ENCODE assay signal across 23 mouse cellular contexts in genomic region chr2:113209263-113209662, GRCm38 (mm10). TPM values are rescaled to one million over a fixed set of nuclear protein-coding genes. Genes with fewer than 3 reads are reported as not detected.
A peak's percentile ranks its signal among the peaks of the same experiment; 100 is the strongest.
DNase-seq lines count a peak whose midpoint lies in the region; ATAC-seq and TF ChIP-seq lines count a peak whose summit lies in the region.
"Had no signal": no experiment of that assay in that cellular context is flagged by ENCODE, and none has a peak within 500 bp of the region (broad histone marks: within the 10 kb centered on the region; RNA-seq: fewer than 3 reads in every experiment).

No protein-coding gene starts in this region.

- no peak overlapping the region for H3K4me2 ChIP-seq in embryonic facial prominence, embryonic 12.5 days (replicated peaks)
- no peak overlapping the region for H3K4me2 ChIP-seq in lung, embryonic 15.5 days
- no peak overlapping the region for H3K4me2 ChIP-seq in lung, postnatal 0 days (replicated peaks; ENCODE audit: low read depth, low read length)
- H3K4me2 ChIP-seq: forebrain, embryonic 13.5 days; forebrain, embryonic 15.5 days had no signal

- H3K36me3 ChIP-seq in embryonic facial prominence, embryonic 12.5 days, result no peaks in the 10 kb centered on the region
- no peaks in the 10 kb centered on the region for H3K36me3 ChIP-seq in embryonic facial prominence, embryonic 10.5 days (replicated peaks)
- no peaks in the 10 kb centered on the region for H3K36me3 ChIP-seq in lung, embryonic 15.5 days
- H3K36me3 ChIP-seq in lung, postnatal 0 days (ENCODE audit: insufficient read depth, low read length), result no peaks in the 10 kb centered on the region
- H3K36me3 ChIP-seq: forebrain, embryonic 15.5 days; G1E had no signal

- TF ChIP-seq EP300 in lung, postnatal 0 days (IDR thresholded peaks at IDR 0.05), result no peak

- no peaks in the 10 kb centered on the region for H3K9me3 ChIP-seq in embryonic facial prominence, embryonic 12.5 days
- H3K9me3 ChIP-seq in embryonic facial prominence, embryonic 10.5 days, result no peaks in the 10 kb centered on the region
- H3K9me3 ChIP-seq in lung, embryonic 15.5 days, result no peaks in the 10 kb centered on the region
- no peaks in the 10 kb centered on the region for H3K9me3 ChIP-seq in lung, postnatal 0 days (ENCODE audit: low read length)
- H3K9me3 ChIP-seq: forebrain, embryonic 13.5 days; forebrain, embryonic 15.5 days had no signal

- no peak for DNase-seq in embryonic facial prominence, embryonic 10.5 days (ENCODE audit: low spot score)
- no peak for DNase-seq in lung, postnatal 36 days
- peak; percentile 12 for DNase-seq in lung, postnatal 0 days (ENCODE audit: low spot score)
- DNase-seq in lung, postnatal 14 days, result no peak
- DNase-seq: adrenal gland, adult 8-10 months; adrenal gland, postnatal 14 days; adrenal gland, postnatal 36 days; B cell, adult 2 months; cerebellum, adult 11-12 months; cerebellum, adult 2 months; cerebellum, adult 9-10 months; cerebellum, postnatal 10 days; cerebellum, postnatal 25 days; forebrain, postnatal 0 days had no signal

- TF ChIP-seq CTCF in lung, postnatal 0 days (IDR thresholded peaks at IDR 0.05), result no peak

- WGBS in embryonic facial prominence, embryonic 12.5 days, result 90% methylated on average over 9 of the region's 9 CpGs
- WGBS in embryonic facial prominence, embryonic 10.5 days, result 93% methylated on average over 9 of the region's 9 CpGs
- WGBS in lung, embryonic 15.5 days, result 75% methylated on average over 9 of the region's 9 CpGs
- WGBS in lung, postnatal 0 days, result 72% methylated on average over 9 of the region's 9 CpGs

- 0 out of 2 replicates have a peak, but pooled peaks have one; percentile 28 for ATAC-seq in embryonic facial prominence, embryonic 12.5 days (ENCODE audit: insufficient number of reproducible peaks, insufficient read depth, low FRiP score, low TSS enrichment)
- ATAC-seq in lung, embryonic 15.5 days (ENCODE audit: borderline replicate concordance, extremely low read depth, low FRiP score, low TSS enrichment), result peak; percentile 52; the same call in 1 of the 2 replicates
- ATAC-seq in lung, postnatal 0 days, result no peak
- ATAC-seq: activated CD4-positive, CD25-positive, alpha-beta regulatory T cell, adult 4 months; CD4-positive, CD25-positive, alpha-beta regulatory T cell, adult 4 months; forebrain, embryonic 13.5 days; forebrain, embryonic 15.5 days; forebrain, postnatal 0 days; Patski had no signal

- H3K9ac ChIP-seq in embryonic facial prominence, embryonic 12.5 days, result no peak overlapping the region
- no peak overlapping the region for H3K9ac ChIP-seq in lung, embryonic 15.5 days
- no peak overlapping the region for H3K9ac ChIP-seq in lung, postnatal 0 days (replicated peaks; ENCODE audit: low read depth)
- H3K9ac ChIP-seq: forebrain, embryonic 13.5 days; forebrain, embryonic 15.5 days; forebrain, postnatal 0 days had no signal

- H3K4me1 ChIP-seq in embryonic facial prominence, embryonic 12.5 days, result no peaks in the 10 kb centered on the region
- no peaks in the 10 kb centered on the region for H3K4me1 ChIP-seq in embryonic facial prominence, embryonic 10.5 days
- H3K4me1 ChIP-seq in lung, embryonic 15.5 days, result no peaks in the 10 kb centered on the region
- H3K4me1 ChIP-seq in lung, postnatal 0 days (ENCODE audit: insufficient read depth, low read depth, low read length), result no peaks in the 10 kb centered on the region
- H3K4me1 ChIP-seq: forebrain, embryonic 13.5 days; forebrain, embryonic 15.5 days had no signal

- H3K27ac ChIP-seq in embryonic facial prominence, embryonic 12.5 days, result no peak overlapping the region
- no peak overlapping the region for H3K27ac ChIP-seq in embryonic facial prominence, embryonic 10.5 days (replicated peaks)
- H3K27ac ChIP-seq in lung, embryonic 15.5 days, result no peak overlapping the region
- no peak overlapping the region for H3K27ac ChIP-seq in lung, postnatal 0 days (ENCODE audit: low read length)
- H3K27ac ChIP-seq: forebrain, embryonic 13.5 days; forebrain, embryonic 15.5 days had no signal

- peaks cover 13% of the 10 kb centered on the region; the same call in 1 of the 2 replicates for H3K27me3 ChIP-seq in embryonic facial prominence, embryonic 12.5 days
- peaks cover 16% of the 10 kb centered on the region for H3K27me3 ChIP-seq in embryonic facial prominence, embryonic 10.5 days (replicated peaks; ENCODE audit: low read depth, poor library complexity, severe bottlenecking)
- peaks cover 10% of the 10 kb centered on the region; the same call in 1 of the 2 replicates for H3K27me3 ChIP-seq in lung, embryonic 15.5 days
- H3K27me3 ChIP-seq in lung, postnatal 0 days (replicated peaks; ENCODE audit: insufficient read depth, low read length), result no peaks in the 10 kb centered on the region
- H3K27me3 ChIP-seq: CH12.LX; forebrain, embryonic 13.5 days; forebrain, embryonic 15.5 days had no signal

- no peak overlapping the region for H3K4me3 ChIP-seq in embryonic facial prominence, embryonic 12.5 days
- no peak overlapping the region for H3K4me3 ChIP-seq in embryonic facial prominence, embryonic 10.5 days
- no peak overlapping the region for H3K4me3 ChIP-seq in lung, embryonic 15.5 days
- no peak overlapping the region for H3K4me3 ChIP-seq in lung, postnatal 0 days (ENCODE audit: low read depth, low read length)
- H3K4me3 ChIP-seq: forebrain, embryonic 13.5 days; forebrain, embryonic 15.5 days had no signal

RNA-seq across cellular contexts. Expression of gene Ryr3, which starts 7.6 kb away (rescaled TPM):
- 0.57 and 1.0 TPM in 2 replicates for polyA plus RNA-seq in embryonic facial prominence, embryonic 12.5 days (2016; fragmentation: Nextera tagmentation; extraction: Ambion mirVana)
- polyA plus RNA-seq in embryonic facial prominence, embryonic 10.5 days (2016; fragmentation: Nextera tagmentation; extraction: Ambion mirVana), result 0.25 and 0.28 TPM in 2 replicates
- 2.2 and 2.4 TPM in 2 replicates for polyA plus RNA-seq in lung, embryonic 15.5 days (2015; fragmentation: Nextera tagmentation; extraction: Ambion mirVana)
- polyA plus RNA-seq in lung, postnatal 0 days (2015; fragmentation: Nextera tagmentation; extraction: Ambion mirVana), result 0.57 and 0.80 TPM in 2 replicates
- polyA plus RNA-seq: G1E had no signal
